9 mouse cellular contexts compared by ENCODE assay signal in genomic region chr14:100459601-100460290, GRCm38 (mm10).
A peak's percentile ranks its signal among the peaks of the same experiment; 100 is the strongest.
DNase-seq lines count a peak whose midpoint lies in the region; ATAC-seq and TF ChIP-seq lines count a peak whose summit lies in the region.
"Had no signal": no experiment of that assay in that cellular context is flagged by ENCODE, and none has a peak within 500 bp of the region (broad histone marks: within the 10 kb centered on the region; RNA-seq: fewer than 3 reads in every experiment).

No protein-coding gene starts in this region.

- no peak for ATAC-seq in heart, embryonic 13.5 days (ENCODE audit: extremely low read depth, insufficient number of reproducible peaks, low FRiP score, low TSS enrichment)
- no peak for ATAC-seq in heart, embryonic 11.5 days (replicated peaks; ENCODE audit: insufficient number of reproducible peaks, low FRiP score, low TSS enrichment)
- ATAC-seq in hindbrain, postnatal 0 days = no peak
- no peak; the same call in 1 of the 2 replicates for ATAC-seq in midbrain, embryonic 12.5 days (ENCODE audit: low FRiP score, low read depth)

- peak overlapping the region; percentile 31 for H3K4me2 ChIP-seq in heart, embryonic 13.5 days
- H3K4me2 ChIP-seq in heart, embryonic 11.5 days = no peak overlapping the region
- peak overlapping the region; percentile 53 for H3K4me2 ChIP-seq in hindbrain, postnatal 0 days (ENCODE audit: low read depth, low read length)
- peak overlapping the region; percentile 48 for H3K4me2 ChIP-seq in midbrain, embryonic 12.5 days (replicated peaks)

- H3K4me3 ChIP-seq in heart, embryonic 13.5 days = no peak overlapping the region
- no peak overlapping the region for H3K4me3 ChIP-seq in heart, embryonic 11.5 days (ENCODE audit: low read depth, low read length)
- H3K4me3 ChIP-seq in cortical plate, adult 2 months (ENCODE audit: insufficient read depth, low read length) = peak overlapping the region; percentile 21; the same call in 1 of the 2 replicates
- peak overlapping the region; percentile 15 for H3K4me3 ChIP-seq in hindbrain, postnatal 0 days (ENCODE audit: low read length)
- no peak overlapping the region for H3K4me3 ChIP-seq in midbrain, embryonic 12.5 days
- H3K4me3 ChIP-seq in heart, embryonic 10.5 days = no peak overlapping the region

- peaks cover 41% of the 10 kb centered on the region for H3K4me1 ChIP-seq in heart, embryonic 13.5 days
- H3K4me1 ChIP-seq in heart, embryonic 11.5 days (ENCODE audit: control insufficient read depth, insufficient read depth, low read length) = peaks cover 18% of the 10 kb centered on the region
- peaks cover 17% of the 10 kb centered on the region for H3K4me1 ChIP-seq in cortical plate, adult 2 months (ENCODE audit: control insufficient read depth, insufficient read depth, low read length)
- H3K4me1 ChIP-seq in hindbrain, postnatal 0 days (ENCODE audit: insufficient read depth, low read length) = peaks cover 29% of the 10 kb centered on the region
- peaks cover 40% of the 10 kb centered on the region for H3K4me1 ChIP-seq in midbrain, embryonic 12.5 days
- peaks cover 30% of the 10 kb centered on the region for H3K4me1 ChIP-seq in heart, embryonic 10.5 days

- no peak overlapping the region for H3K9ac ChIP-seq in heart, embryonic 13.5 days
- no peak overlapping the region for H3K9ac ChIP-seq in heart, embryonic 11.5 days (ENCODE audit: low read depth, low read length)
- H3K9ac ChIP-seq in hindbrain, postnatal 0 days (replicated peaks; ENCODE audit: low read length) = peak overlapping the region; percentile 35; the same call in 1 of the 2 replicates
- H3K9ac ChIP-seq in midbrain, embryonic 12.5 days (replicated peaks) = 0 out of 2 replicates have a peak overlapping the region, but pooled peaks have one; percentile 11

- DNase-seq in hindbrain, postnatal 0 days (ENCODE audit: low spot score) = no peak
- DNase-seq in ovary, postnatal 36 days (ENCODE audit: low spot score) = no peak
- DNase-seq in heart, embryonic 10.5 days (ENCODE audit: low spot score) = no peak
- DNase-seq in adrenal gland, postnatal 25 days = no peak

- H3K27ac ChIP-seq in heart, embryonic 13.5 days (replicated peaks) = no peak overlapping the region
- no peak overlapping the region for H3K27ac ChIP-seq in heart, embryonic 11.5 days (ENCODE audit: low read depth, low read length)
- peak overlapping the region; percentile 86 for H3K27ac ChIP-seq in cortical plate, adult 2 months (ENCODE audit: insufficient read depth, low read length)
- H3K27ac ChIP-seq in hindbrain, postnatal 0 days = peak overlapping the region; percentile 80
- peak overlapping the region; percentile 75 for H3K27ac ChIP-seq in midbrain, embryonic 12.5 days (replicated peaks)
- no peak overlapping the region for H3K27ac ChIP-seq in heart, embryonic 10.5 days
- H3K27ac ChIP-seq: kidney, postnatal 0 days had no signal

- no peak for TF ChIP-seq POLR2A in cortical plate, adult 2 months (IDR thresholded peaks at IDR 0.05; ENCODE audit: extremely low read depth, insufficient read depth, low read length)

- H3K27me3 ChIP-seq in heart, embryonic 13.5 days (replicated peaks) = no peaks in the 10 kb centered on the region
- H3K27me3 ChIP-seq in heart, embryonic 11.5 days (ENCODE audit: control insufficient read depth, insufficient read depth, low read length) = no peaks in the 10 kb centered on the region
- H3K27me3 ChIP-seq in hindbrain, postnatal 0 days (ENCODE audit: insufficient read depth, low read length) = no peaks in the 10 kb centered on the region
- H3K27me3 ChIP-seq in midbrain, embryonic 12.5 days = no peaks in the 10 kb centered on the region
- no peaks in the 10 kb centered on the region for H3K27me3 ChIP-seq in heart, embryonic 10.5 days (ENCODE audit: insufficient read depth, poor library complexity, severe bottlenecking)

- no peaks in the 10 kb centered on the region for H3K9me3 ChIP-seq in heart, embryonic 13.5 days
- no peaks in the 10 kb centered on the region for H3K9me3 ChIP-seq in heart, embryonic 11.5 days (replicated peaks; ENCODE audit: control insufficient read depth, low read length)
- H3K9me3 ChIP-seq in hindbrain, postnatal 0 days (ENCODE audit: low read length) = no peaks in the 10 kb centered on the region
- H3K9me3 ChIP-seq in midbrain, embryonic 12.5 days = no peaks in the 10 kb centered on the region
- H3K9me3 ChIP-seq in heart, embryonic 10.5 days = no peaks in the 10 kb centered on the region

- no peaks in the 10 kb centered on the region for H3K36me3 ChIP-seq in heart, embryonic 13.5 days
- H3K36me3 ChIP-seq in heart, embryonic 11.5 days (ENCODE audit: control insufficient read depth, insufficient read depth, low read length) = no peaks in the 10 kb centered on the region
- no peaks in the 10 kb centered on the region for H3K36me3 ChIP-seq in hindbrain, postnatal 0 days (ENCODE audit: insufficient read depth, low read length)
- no peaks in the 10 kb centered on the region for H3K36me3 ChIP-seq in midbrain, embryonic 12.5 days
- H3K36me3 ChIP-seq in heart, embryonic 10.5 days = no peaks in the 10 kb centered on the region

- TF ChIP-seq CTCF in cortical plate, adult 2 months (IDR thresholded peaks at IDR 0.05; ENCODE audit: extremely low read depth, insufficient read depth, low read length) = no peak
- no peak for TF ChIP-seq CTCF in hindbrain, postnatal 0 days (IDR thresholded peaks at IDR 0.05; ENCODE audit: low read depth)

- WGBS in heart, embryonic 13.5 days = 43% methylated on average over 8 of the region's 8 CpGs
- WGBS in heart, embryonic 11.5 days (ENCODE audit: insufficient replicate concordance) = 39% methylated on average over 8 of the region's 8 CpGs
- WGBS in hindbrain, postnatal 0 days = 14% methylated on average over 8 of the region's 8 CpGs
- WGBS in midbrain, embryonic 12.5 days = 19% methylated on average over 8 of the region's 8 CpGs
- 31% methylated on average over 8 of the region's 8 CpGs for WGBS in heart, embryonic 10.5 days

Comparison
In these comparisons a context has a peak if more than half of its experiments do, and no peak if none do; other contexts are left out.
1. H3K27ac ChIP-seq: peak in cortical plate, adult 2 months (single experiment), hindbrain, postnatal 0 days (single experiment) and midbrain, embryonic 12.5 days (single experiment); none in heart, embryonic 13.5 days (single experiment), heart, embryonic 11.5 days (single experiment) and heart, embryonic 10.5 days (single experiment).
2. H3K4me3 ChIP-seq: peak in cortical plate, adult 2 months (single experiment) and hindbrain, postnatal 0 days (single experiment); none in heart, embryonic 13.5 days (single experiment), heart, embryonic 11.5 days (single experiment), midbrain, embryonic 12.5 days (single experiment) and heart, embryonic 10.5 days (single experiment).
3. H3K9ac ChIP-seq: peak in hindbrain, postnatal 0 days (single experiment) and midbrain, embryonic 12.5 days (single experiment); none in heart, embryonic 13.5 days (single experiment) and heart, embryonic 11.5 days (single experiment).